Mouse (Mus musculus) layer of hippocampus, adult 2 months (tissue): ENCODE measurements around the gene Eps8. TPM values are rescaled to one million over a fixed set of nuclear protein-coding genes. Genes with fewer than 3 reads are reported as not detected.
A peak's percentile ranks its signal among the peaks of the same experiment; 100 is the strongest.

Experiments
- DNase-seq, 2 experiments: peaks; one replicate each; pipeline ENCODE4 v3.0.0; 2022; ENCODE audit warnings: low spot score in 2 of 2
- H3K27ac ChIP-seq: fragments of 200-600 bp; 2 replicates; pipeline ENCODE4 v1.8.1; 2022
- H3K4me3 ChIP-seq: fragments of 200-600 bp; 2 replicates; pipeline ENCODE4 v1.8.1; 2022; ENCODE audit warnings: mild to moderate bottlenecking
- CTCF ChIP-seq: fragments of 200-600 bp; conservative IDR thresholded peaks from 2 replicates; pipeline ENCODE4 v1.8.1; 2022; ENCODE audit warnings: antibody characterized with exemption, mild to moderate bottlenecking, moderate library complexity
- long read RNA-seq, 2 experiments: library from polyadenylated mRNA; stranded (forward); transcript quantifications; one replicate each; pipeline ENCODE4 v2.0.0; 2021; ENCODE audit warnings: borderline mapping rate in 2 of 2
- total RNA-seq, 2 experiments: library from RNA; stranded (reverse); gene quantifications; 2 replicates each; pipeline ENCODE4 v1.2.3; 2021

Eps8 gene
- 10 to 100 TPM; 42.3 to 44.9 TPM for total RNA-seq
- long read RNA-seq, experiment 1, full-length matches to known transcripts, result 28 of 33 reads
- long read RNA-seq, experiment 1, partial matches to known transcripts, result 1 of 33 reads
- long read RNA-seq, experiment 1, other reads (novel, unspliced or antisense), result 4 of 33 reads
- long read RNA-seq, experiment 2, full-length matches to known transcripts, result 37 of 54 reads
- long read RNA-seq, experiment 2, partial matches to known transcripts, result 6 of 54 reads
- long read RNA-seq, experiment 2, other reads (novel, unspliced or antisense), result 11 of 54 reads

- DNase-seq, result no peak
- Histone ChIP-seq H3K4me3 (no peak within 1 kb of the TSS), H3K27ac (no peak within 1 kb of the TSS)
- TF ChIP-seq CTCF, result no peak
Measured at GRCm38 (mm10) chr6:137654776-137655175, at the start of gene Eps8. TSS of gene Eps8 (minus strand) at chr6:137654876.

- H3K27ac ChIP-seq, result no peak overlapping the region
- no peak overlapping the region for H3K4me3 ChIP-seq
- no peak for TF ChIP-seq CTCF
- DNase-seq, result no peak
Measured at GRCm38 (mm10) chr6:137703431-137703830, 48.8 kb upstream of the Eps8 start.

GRCm38 (mm10) chr6:137702918-137703317 lies 48.2 kb upstream of the Eps8 start:
- H3K4me3 ChIP-seq, result no peak overlapping the region
- no peak for DNase-seq
- no peak for TF ChIP-seq CTCF
- H3K27ac ChIP-seq, result no peak overlapping the region

- TF ChIP-seq CTCF, result no peak
- Histone ChIP-seq H3K4me3 (no peak overlapping the region), H3K27ac (no peak overlapping the region)
- DNase-seq, result no peak
Measured at GRCm38 (mm10) chr6:137702186-137702585, 47.5 kb upstream of the Eps8 start.

- no peak for DNase-seq
- no peak overlapping the region for H3K4me3 ChIP-seq
- H3K27ac ChIP-seq, result peak overlapping the region; percentile 61
- TF ChIP-seq CTCF, result no peak
Measured at GRCm38 (mm10) chr6:137699434-137699833, 44.8 kb upstream of the Eps8 start.

- DNase-seq, result no peak
- no peak for TF ChIP-seq CTCF
Measured at GRCm38 (mm10) chr6:137696445-137697204, 41.9 kb upstream of the Eps8 start.

GRCm38 (mm10) chr6:137695046-137695445 lies 40.4 kb upstream of the Eps8 start:
- no peak overlapping the region for H3K4me3 ChIP-seq
- H3K27ac ChIP-seq, result no peak overlapping the region
- no peak for TF ChIP-seq CTCF
- DNase-seq, result no peak

More at GRCm38 (mm10) chr6:137696445-137697204, 41.9 kb upstream of the Eps8 start:
- Histone ChIP-seq H3K4me3 (no peak overlapping the region), H3K27ac (0 out of 2 replicates have a peak overlapping the region, but pooled peaks have one; percentile 36)

GRCm38 (mm10) chr6:137694310-137694709 lies 39.6 kb upstream of the Eps8 start:
- Histone ChIP-seq H3K4me3 (no peak overlapping the region), H3K27ac (no peak overlapping the region)
- no peak for DNase-seq
- no peak for TF ChIP-seq CTCF

GRCm38 (mm10) chr6:137690550-137691119 lies 36.0 kb upstream of the Eps8 start:
- H3K27ac ChIP-seq, result 0 out of 2 replicates have a peak overlapping the region, but pooled peaks have one; percentile 36
- no peak for DNase-seq
- no peak overlapping the region for H3K4me3 ChIP-seq
- no peak for TF ChIP-seq CTCF

GRCm38 (mm10) chr6:137688506-137689105 lies 33.9 kb upstream of the Eps8 start:
- Histone ChIP-seq H3K27ac (no peak overlapping the region), H3K4me3 (no peak overlapping the region)
- DNase-seq, result no peak
- TF ChIP-seq CTCF, result no peak

GRCm38 (mm10) chr6:137688079-137688478 lies 33.4 kb upstream of the Eps8 start:
- Histone ChIP-seq H3K4me3 (no peak overlapping the region), H3K27ac (no peak overlapping the region)
- TF ChIP-seq CTCF, result no peak
- DNase-seq, result no peak

GRCm38 (mm10) chr6:137687667-137688066 lies 33.0 kb upstream of the Eps8 start:
- DNase-seq, result no peak
- Histone ChIP-seq H3K27ac (no peak overlapping the region), H3K4me3 (no peak overlapping the region)
- no peak for TF ChIP-seq CTCF

- Histone ChIP-seq H3K27ac (no peak overlapping the region), H3K4me3 (no peak overlapping the region)
- no peak for TF ChIP-seq CTCF
- DNase-seq, result no peak
Measured at GRCm38 (mm10) chr6:137682629-137683028, 28.0 kb upstream of the Eps8 start.
